Mouse (Mus musculus) intestine, embryonic 15.5 days (tissue): ENCODE results near the gene Ppp1r9b. TPM values are rescaled to one million over a fixed set of nuclear protein-coding genes. Genes with fewer than 3 reads are reported as not detected.
"Not testable (repeated sequence)": the region's sequence is repeated elsewhere in the genome, so short reads cannot be mapped to it uniquely, and the experiment has no call there.

ENCODE experiments used
- ATAC-seq: fragments of 200-750 bp; cut with Nextera tagmentation; 2 replicates; pipeline ENCODE4 v1.8.0; 2017; ENCODE audit warnings: moderate TSS enrichment, moderate library complexity
- H3K27ac ChIP-seq: fragments of 300-500 bp; sonication (generic); 2 replicates; pipeline ENCODE4 v1.5.1; 2015; ENCODE audit warnings: mild to moderate bottlenecking, inconsistent platforms
- H3K27me3 ChIP-seq: fragments of 300-500 bp; sonication (generic); replicated peaks from 2 replicates; pipeline ENCODE4 v1.6.1; 2015; ENCODE audit warnings: inconsistent platforms
- H3K36me3 ChIP-seq: fragments of 300-500 bp; sonication (generic); 2 replicates; pipeline ENCODE4 v1.6.1; 2015; ENCODE audit warnings: inconsistent platforms
- H3K4me1 ChIP-seq: fragments of 300-500 bp; sonication (generic); replicated peaks from 2 replicates; pipeline ENCODE4 v1.6.1; 2015; ENCODE audit warnings: inconsistent platforms
- H3K4me2 ChIP-seq: fragments of 300-500 bp; sonication (generic); replicated peaks from 2 replicates; pipeline ENCODE4 v1.6.1; 2015; ENCODE audit warnings: mild to moderate bottlenecking, inconsistent platforms
- H3K4me3 ChIP-seq: fragments of 300-500 bp; sonication (generic); replicated peaks from 2 replicates; pipeline ENCODE4 v1.5.1; 2015; ENCODE audit warnings: inconsistent platforms
- H3K9ac ChIP-seq: fragments of 300-500 bp; sonication (generic); 2 replicates; pipeline ENCODE4 v1.6.1; 2015; ENCODE audit warnings: inconsistent platforms
- H3K9me3 ChIP-seq: fragments of 300-500 bp; sonication (generic); 2 replicates; pipeline ENCODE4 v1.6.1; 2016; ENCODE audit warnings: inconsistent platforms
- WGBS: fragments of 180-500 bp; shearing (Covaris S2); methylation state at CpG from one replicate; pipeline ENCODE4 v1.1.7; 2015; 5-methylcytosine and 5-hydroxymethylcytosine counted together
- polyA plus RNA-seq: library from polyadenylated mRNA; unstranded; fragments of >200 nt; fragmentation: Nextera tagmentation; extraction: Ambion mirVana; gene quantifications from 2 replicates; pipeline ENCODE4 v1.2.1, GENCODE M21; 2015

The Ppp1r9b gene
- polyA plus RNA-seq, 1 experiment from 2014 or later, result 6.8 TPM

DNA sequence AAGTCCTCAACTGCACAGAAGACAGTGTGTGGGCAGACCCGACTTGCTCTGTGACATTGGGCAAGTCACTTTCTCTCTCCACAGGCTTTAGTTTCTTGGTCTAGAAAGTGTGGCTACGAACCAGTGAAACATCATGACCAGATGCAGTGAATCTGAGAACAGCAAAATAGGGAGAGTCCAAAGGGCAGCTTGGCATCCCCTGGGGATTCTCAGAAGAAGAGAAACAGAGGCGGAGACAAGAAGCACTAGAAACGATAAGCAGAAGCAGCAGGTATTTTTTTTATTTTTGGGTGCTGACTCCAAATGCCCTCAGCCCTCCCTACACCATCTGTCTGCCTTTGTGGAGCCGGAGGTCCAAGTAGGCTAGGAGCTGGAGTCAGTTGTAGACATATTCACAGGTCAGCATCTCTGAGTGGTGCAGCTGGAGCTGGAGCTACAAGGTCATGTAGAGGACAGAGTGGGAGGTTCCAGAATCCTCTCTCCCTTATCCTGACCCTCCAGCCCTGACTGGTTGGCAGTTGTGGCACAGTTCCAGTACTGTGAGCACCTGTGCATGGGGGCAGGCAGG, 28.2 kb upstream of the Ppp1r9b start:
- H3K4me1 ChIP-seq, result peaks cover 16% of the 10 kb centered on the region
- H3K36me3 ChIP-seq, result no peaks in the 10 kb centered on the region
- 57% methylated on average over 5 of the region's 5 CpGs for WGBS
- H3K27ac ChIP-seq, result no peak overlapping the region
- no peaks in the 10 kb centered on the region for H3K27me3 ChIP-seq
- H3K9me3 ChIP-seq, result no peaks in the 10 kb centered on the region
- H3K4me2 ChIP-seq, result no peak overlapping the region
- no peak for ATAC-seq
- no peak overlapping the region for H3K9ac ChIP-seq
- no peak overlapping the region for H3K4me3 ChIP-seq

GRCm38 (mm10) chr11:94967419-94967818, 23.4 kb upstream of the Ppp1r9b start, which contains the start of gene Hils1:
Hils1 (plus strand) TSS chr11:94967593.
- ATAC-seq, result no peak
- no peak within 1 kb of the TSS for H3K9ac ChIP-seq
- WGBS, result 36% methylated on average over 4 of the region's 4 CpGs

GRCm38 (mm10) chr11:94968187-94968586, 22.6 kb upstream of the Ppp1r9b start:
- no peak overlapping the region for H3K4me3 ChIP-seq
- no peaks in the 10 kb centered on the region for H3K9me3 ChIP-seq
- H3K27me3 ChIP-seq, result no peaks in the 10 kb centered on the region
- 0 out of 2 replicates have a peak, but pooled peaks cover 7% of the 10 kb centered on the region for H3K4me1 ChIP-seq
- no peak for ATAC-seq
- H3K27ac ChIP-seq, result no peak overlapping the region
- WGBS, result 81% methylated on average over 7 of the region's 7 CpGs
- H3K9ac ChIP-seq, result no peak overlapping the region
- H3K4me2 ChIP-seq, result no peak overlapping the region
- H3K36me3 ChIP-seq, result no peaks in the 10 kb centered on the region

More at GRCm38 (mm10) chr11:94967419-94967818, 23.4 kb upstream of the Ppp1r9b start, which contains the start of gene Hils1:
- H3K27ac ChIP-seq, result no peak within 1 kb of the TSS
- no peaks in the 10 kb centered on the region for H3K9me3 ChIP-seq
- H3K4me2 ChIP-seq, result no peak within 1 kb of the TSS
- H3K4me1 ChIP-seq, result 0 out of 2 replicates have a peak, but pooled peaks cover 7% of the 10 kb centered on the region
- H3K27me3 ChIP-seq, result no peaks in the 10 kb centered on the region
- no peaks in the 10 kb centered on the region for H3K36me3 ChIP-seq
- no peak within 1 kb of the TSS for H3K4me3 ChIP-seq

GRCm38 (mm10) chr11:94969709-94970108, 21.1 kb upstream of the Ppp1r9b start:
- H3K27me3 ChIP-seq, H3K9me3 ChIP-seq, H3K4me3 ChIP-seq, H3K4me2 ChIP-seq, H3K4me1 ChIP-seq, H3K36me3 ChIP-seq, H3K27ac ChIP-seq, ATAC-seq, H3K9ac ChIP-seq: not testable (repeated sequence)
- 89% methylated on average over 4 of the region's 4 CpGs for WGBS

GRCm38 (mm10) chr11:94970210-94970943, 20.5 kb upstream of the Ppp1r9b start:
- Histone ChIP-seq H3K9ac (no peak overlapping the region), H3K4me3 (no peak overlapping the region), H3K4me2 (no peak overlapping the region), H3K9me3 (no peaks in the 10 kb centered on the region), H3K27me3 (no peaks in the 10 kb centered on the region), H3K27ac (no peak overlapping the region), H3K4me1 (0 out of 2 replicates have a peak, but pooled peaks cover 3% of the 10 kb centered on the region), H3K36me3 (no peaks in the 10 kb centered on the region)
- no peak for ATAC-seq
- WGBS, result 59% methylated on average over 15 of the region's 15 CpGs

GRCm38 (mm10) chr11:94971895-94972615, 18.8 kb upstream of the Ppp1r9b start:
- Histone ChIP-seq H3K9me3 (no peaks in the 10 kb centered on the region), H3K4me1 (0 out of 2 replicates have a peak, but pooled peaks cover 3% of the 10 kb centered on the region), H3K27ac (no peak overlapping the region), H3K4me2 (no peak overlapping the region), H3K27me3 (no peaks in the 10 kb centered on the region), H3K9ac (no peak overlapping the region), H3K36me3 (no peaks in the 10 kb centered on the region), H3K4me3 (no peak overlapping the region)
- ATAC-seq, result no peak
- 68% methylated on average over 16 of the region's 16 CpGs for WGBS

DNA sequence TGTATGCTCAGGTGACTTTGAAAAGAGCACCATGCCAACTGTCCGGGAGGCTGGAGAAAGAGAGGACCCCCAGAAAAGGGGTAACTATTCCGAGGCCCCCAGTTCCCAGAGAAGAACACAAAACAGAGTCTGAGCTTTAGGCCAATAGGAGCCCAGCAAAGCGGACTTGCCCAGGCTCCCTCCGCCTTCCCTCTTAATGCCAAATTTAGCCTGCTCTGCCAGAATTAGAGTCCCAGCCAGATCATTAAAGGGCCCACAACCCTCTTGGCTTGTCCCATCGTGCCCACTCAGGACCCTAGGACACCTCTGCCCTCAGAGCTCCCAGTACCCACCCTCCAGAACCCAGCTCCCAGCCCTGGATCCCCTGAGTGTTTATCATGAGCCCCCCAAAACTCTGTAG, 17.9 kb upstream of the Ppp1r9b start:
- no peak for ATAC-seq
- Histone ChIP-seq H3K4me3 (no peak overlapping the region), H3K36me3 (no peaks in the 10 kb centered on the region), H3K4me1 (no peaks in the 10 kb centered on the region), H3K9me3 (no peaks in the 10 kb centered on the region), H3K27me3 (no peaks in the 10 kb centered on the region), H3K4me2 (no peak overlapping the region), H3K27ac (no peak overlapping the region), H3K9ac (no peak overlapping the region)
- WGBS, result 58% methylated on average over 5 of the region's 5 CpGs

DNA sequence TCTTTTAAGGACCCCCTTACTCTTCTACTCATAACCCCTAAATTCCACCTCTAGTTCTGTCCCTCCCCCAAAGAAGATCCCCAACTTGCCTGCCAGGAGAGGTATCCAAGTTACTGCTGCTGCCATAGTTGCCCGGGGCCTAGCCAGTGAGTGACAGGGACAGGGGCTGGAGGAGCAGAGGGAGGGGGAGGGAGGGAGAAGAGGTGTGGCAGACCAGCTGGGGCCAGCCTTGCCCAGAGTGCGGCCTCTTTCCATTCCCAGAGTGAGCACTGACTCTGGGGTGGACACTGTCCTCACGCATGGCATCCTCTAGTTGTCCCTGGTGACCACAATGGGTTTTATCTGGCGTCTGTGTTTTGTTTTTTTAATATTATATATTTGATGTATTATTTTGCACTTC, 17.5 kb upstream of the Ppp1r9b start:
- 48% methylated on average over 4 of the region's 4 CpGs for WGBS
- Histone ChIP-seq H3K9me3 (no peaks in the 10 kb centered on the region), H3K4me2 (no peak overlapping the region), H3K4me3 (no peak overlapping the region), H3K9ac (no peak overlapping the region), H3K27ac (no peak overlapping the region), H3K4me1 (no peaks in the 10 kb centered on the region), H3K27me3 (no peaks in the 10 kb centered on the region), H3K36me3 (no peaks in the 10 kb centered on the region)
- no peak for ATAC-seq

GRCm38 (mm10) chr11:94974951-94975350, 15.9 kb upstream of the Ppp1r9b start:
- H3K36me3 ChIP-seq, result no peaks in the 10 kb centered on the region
- H3K27ac ChIP-seq, result no peak overlapping the region
- ATAC-seq, result no peak
- H3K9me3 ChIP-seq, result no peaks in the 10 kb centered on the region
- H3K4me3 ChIP-seq, result no peak overlapping the region
- WGBS, result 76% methylated on average over 2 of the region's 2 CpGs
- 0 out of 2 replicates have a peak, but pooled peaks cover 5% of the 10 kb centered on the region for H3K4me1 ChIP-seq
- no peak overlapping the region for H3K4me2 ChIP-seq
- H3K9ac ChIP-seq, result no peak overlapping the region
- no peaks in the 10 kb centered on the region for H3K27me3 ChIP-seq

- no peak for ATAC-seq
- no peaks in the 10 kb centered on the region for H3K9me3 ChIP-seq
- 0 out of 2 replicates have a peak, but pooled peaks cover 5% of the 10 kb centered on the region for H3K4me1 ChIP-seq
- no peak within 1 kb of the TSS for H3K27ac ChIP-seq
- H3K4me2 ChIP-seq, result no peak within 1 kb of the TSS
- 68% methylated on average over 5 of the region's 5 CpGs for WGBS
- no peaks in the 10 kb centered on the region for H3K27me3 ChIP-seq
- H3K36me3 ChIP-seq, result no peaks in the 10 kb centered on the region
- H3K9ac ChIP-seq, result no peak within 1 kb of the TSS
- H3K4me3 ChIP-seq, result no peak within 1 kb of the TSS
Observed at GRCm38 (mm10) chr11:94976199-94976598, 14.6 kb upstream of the Ppp1r9b start, which contains the start of gene Sgca. Sgca (minus strand) TSS chr11:94976327.

DNA sequence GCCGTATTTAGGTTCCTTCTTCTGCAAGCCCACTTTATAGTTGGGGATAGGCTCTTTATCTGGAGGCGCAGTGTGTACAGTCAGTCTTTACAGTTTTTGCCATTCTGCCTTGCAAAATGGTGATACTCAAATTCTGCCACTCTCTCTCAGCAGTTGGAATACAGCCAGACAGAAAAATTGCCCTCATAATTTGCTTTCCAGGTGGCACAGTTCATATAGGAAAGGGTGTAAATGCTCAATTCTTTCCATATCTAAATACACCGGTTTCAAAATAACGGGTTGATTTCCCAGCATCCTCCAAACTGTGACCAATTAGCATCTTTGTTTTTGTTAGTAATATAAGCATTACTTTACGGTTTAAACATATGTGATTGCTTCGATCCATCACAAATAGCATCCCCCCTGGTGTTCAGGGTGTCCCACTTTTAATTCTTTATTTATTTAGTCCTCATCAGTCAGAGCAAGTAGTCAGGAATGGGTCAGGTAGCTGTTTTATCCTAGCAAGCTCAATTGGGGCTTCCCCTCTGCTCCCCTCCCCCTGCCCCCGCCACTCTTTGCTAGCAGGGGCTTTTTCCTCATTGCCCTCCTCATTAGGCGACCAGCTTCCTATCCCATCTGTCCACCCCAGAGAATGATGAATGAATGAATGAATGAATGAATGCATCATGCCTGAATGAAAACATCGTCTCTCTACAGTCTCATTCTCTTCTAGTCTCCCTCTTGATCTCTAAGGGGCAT, 12.5 kb upstream of the Ppp1r9b start:
- no peak overlapping the region for H3K9ac ChIP-seq
- H3K4me1 ChIP-seq, result 0 out of 2 replicates have a peak, but pooled peaks cover 5% of the 10 kb centered on the region
- H3K4me3 ChIP-seq, result peak overlapping the region; percentile 10; the same call in 1 of the 2 replicates
- H3K4me2 ChIP-seq, result peak overlapping the region; percentile 61
- ATAC-seq, result peak; percentile 40
- H3K27me3 ChIP-seq, result no peaks in the 10 kb centered on the region
- H3K36me3 ChIP-seq, result no peaks in the 10 kb centered on the region
- no peak overlapping the region for H3K27ac ChIP-seq
- H3K9me3 ChIP-seq, result no peaks in the 10 kb centered on the region
- 46% methylated on average over 9 of the region's 9 CpGs for WGBS

GRCm38 (mm10) chr11:94978947-94979346, 11.9 kb upstream of the Ppp1r9b start:
- no peak overlapping the region for H3K27ac ChIP-seq
- H3K9ac ChIP-seq, result no peak overlapping the region
- H3K9me3 ChIP-seq, result no peaks in the 10 kb centered on the region
- H3K4me3 ChIP-seq, result peak overlapping the region; percentile 10; the same call in 1 of the 2 replicates
- 0 out of 2 replicates have a peak, but pooled peaks cover 5% of the 10 kb centered on the region for H3K4me1 ChIP-seq
- H3K4me2 ChIP-seq, result peak overlapping the region; percentile 61
- H3K36me3 ChIP-seq, result no peaks in the 10 kb centered on the region
- WGBS, result under 1% methylated on average over 20 of the region's 20 CpGs
- H3K27me3 ChIP-seq, result no peaks in the 10 kb centered on the region
- ATAC-seq, result peak; percentile 94
